Mouse (Mus musculus) neural tube, embryonic 11.5 days (tissue): ENCODE results near the gene Olfr113. TPM values are rescaled to one million over a fixed set of nuclear protein-coding genes. Genes with fewer than 3 reads are reported as not detected.
"Not testable (repeated sequence)": the region's sequence is repeated elsewhere in the genome, so short reads cannot be mapped to it uniquely, and the experiment has no call there.

ENCODE experiments used
- ATAC-seq: fragments of 200-750 bp; cut with Nextera tagmentation; 2 replicates; pipeline ENCODE4 v1.8.0; 2017; ENCODE audit warnings: moderate number of reproducible peaks, mild to moderate bottlenecking, moderate TSS enrichment, moderate library complexity; ENCODE audit not compliant: insufficient read depth, low FRiP score, low TSS enrichment
- DNase-seq: peaks from one replicate; pipeline ENCODE4 v3.0.0-alpha.2; 2015; ENCODE audit warnings: low spot score
- H3K27ac ChIP-seq: fragments of 300-500 bp; sonication (generic); 2 replicates; pipeline ENCODE4 v1.5.1; 2014; ENCODE audit warnings: low read depth, mild to moderate bottlenecking, low read length
- H3K27me3 ChIP-seq: fragments of 300-500 bp; sonication (generic); 2 replicates; pipeline ENCODE4 v1.6.1; 2014; ENCODE audit warnings: mild to moderate bottlenecking, low read length, mixed read lengths; ENCODE audit not compliant: control insufficient read depth, insufficient read depth
- H3K36me3 ChIP-seq: fragments of 300-500 bp; sonication (generic); 2 replicates; pipeline ENCODE4 v1.6.1; 2014; ENCODE audit warnings: mild to moderate bottlenecking, low read length, moderate library complexity, mixed read lengths; ENCODE audit not compliant: control insufficient read depth, insufficient read depth
- H3K4me1 ChIP-seq: fragments of 300-500 bp; sonication (generic); 2 replicates; pipeline ENCODE4 v1.6.1; 2014; ENCODE audit warnings: low read length, mixed read lengths; ENCODE audit not compliant: control insufficient read depth, insufficient read depth
- H3K4me2 ChIP-seq: fragments of 300-500 bp; sonication (generic); 2 replicates; pipeline ENCODE4 v1.6.1; 2014; ENCODE audit warnings: low read depth, mild to moderate bottlenecking, moderate library complexity
- H3K4me3 ChIP-seq: fragments of 300-500 bp; sonication (generic); 2 replicates; pipeline ENCODE4 v1.5.1; 2014; ENCODE audit warnings: low read depth, low read length
- H3K9ac ChIP-seq: fragments of 300-500 bp; sonication (generic); 2 replicates; pipeline ENCODE4 v1.6.1; 2014; ENCODE audit warnings: mild to moderate bottlenecking, low read length
- H3K9me3 ChIP-seq: fragments of 300-500 bp; sonication (generic); 2 replicates; pipeline ENCODE4 v1.6.1; 2016; ENCODE audit warnings: low read length; ENCODE audit not compliant: control insufficient read depth
- WGBS: fragments of 180-500 bp; shearing (Covaris S2); extraction: QIAGEN DNeasy Blood & Tissue Kit; methylation state at CpG from one replicate; pipeline ENCODE4 v1.1.7; 2014; 5-methylcytosine and 5-hydroxymethylcytosine counted together
- polyA plus RNA-seq: library from polyadenylated mRNA; unstranded; fragments of >200 nt; fragmentation: Nextera tagmentation; extraction: Ambion mirVana; gene quantifications from 2 replicates; pipeline ENCODE4 v1.2.1, GENCODE M21; 2014

Gene Olfr113
- not detected in 2 replicates for polyA plus RNA-seq

DNA sequence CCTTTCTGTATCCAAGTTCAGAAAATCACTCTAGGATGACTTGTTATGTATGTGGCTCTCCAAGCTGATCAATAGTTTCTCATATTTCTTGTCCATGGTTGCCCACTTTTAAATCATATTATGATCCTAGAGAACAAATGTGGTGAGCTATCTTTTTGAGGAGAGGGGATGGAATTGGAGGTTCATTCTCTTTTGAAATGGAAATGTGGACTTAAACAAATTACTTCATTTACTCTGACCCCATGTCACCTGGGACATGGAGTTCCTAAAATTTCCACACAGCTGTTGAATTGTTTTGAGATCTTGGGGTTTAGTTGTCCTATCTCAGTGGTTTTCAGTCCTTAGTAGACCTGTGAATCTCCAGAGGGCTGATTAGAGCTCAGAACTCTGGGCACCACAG is at the start of gene Olfr113:
Olfr113 (minus strand) TSS at position 101 of the 400 bp plus-strand sequence.
- H3K9me3 ChIP-seq, result no peaks in the 10 kb centered on the region
- H3K27ac ChIP-seq, result no peak within 1 kb of the TSS
- ATAC-seq, result no peak
- no peaks in the 10 kb centered on the region for H3K4me1 ChIP-seq
- H3K36me3 ChIP-seq, result no peaks in the 10 kb centered on the region
- no peaks in the 10 kb centered on the region for H3K27me3 ChIP-seq
- DNase-seq, result no peak
- no peak within 1 kb of the TSS for H3K9ac ChIP-seq
- H3K4me3 ChIP-seq, result no peak within 1 kb of the TSS
- no peak within 1 kb of the TSS for H3K4me2 ChIP-seq

DNA sequence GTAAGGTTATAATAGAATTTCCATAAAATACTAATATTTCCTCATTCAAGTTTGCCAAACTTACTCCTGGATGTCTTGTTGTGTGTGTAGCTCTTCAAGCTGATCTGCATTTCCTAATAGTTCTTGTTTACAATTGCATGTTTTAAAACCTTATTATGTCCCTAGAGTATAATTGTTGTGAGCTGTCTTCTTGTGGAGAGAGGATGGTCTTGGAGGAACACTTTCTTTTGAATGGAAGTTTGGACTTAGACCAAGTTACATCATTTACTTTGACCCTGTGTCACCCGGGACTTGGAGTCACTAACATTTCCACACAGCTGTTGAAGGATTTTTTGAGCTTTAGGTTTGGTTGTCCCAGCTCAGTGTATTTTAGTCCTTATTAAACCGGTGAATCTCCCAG is 49.5 kb upstream of the Olfr113 start, which contains the start of the genes Olfr115 and Olfr116:
Olfr115 (minus strand) TSS at position 101 of the 400 bp plus-strand sequence.
Olfr116 (minus strand) TSS at position 191 of the 400 bp plus-strand sequence.
- H3K9ac ChIP-seq, result no peak within 1 kb of the TSS
- H3K4me2 ChIP-seq, result no peak within 1 kb of the TSS
- 0 out of 2 replicates have a peak, but pooled peaks cover 4% of the 10 kb centered on the region for H3K9me3 ChIP-seq
- no peak within 1 kb of the TSS for H3K27ac ChIP-seq
- H3K4me3 ChIP-seq, result no peak within 1 kb of the TSS
- no peaks in the 10 kb centered on the region for H3K27me3 ChIP-seq
- 86% methylated on average over 2 of the region's 2 CpGs for WGBS
- no peaks in the 10 kb centered on the region for H3K4me1 ChIP-seq
- DNase-seq (no peak), ATAC-seq (no peak)
- H3K36me3 ChIP-seq, result no peaks in the 10 kb centered on the region

DNA sequence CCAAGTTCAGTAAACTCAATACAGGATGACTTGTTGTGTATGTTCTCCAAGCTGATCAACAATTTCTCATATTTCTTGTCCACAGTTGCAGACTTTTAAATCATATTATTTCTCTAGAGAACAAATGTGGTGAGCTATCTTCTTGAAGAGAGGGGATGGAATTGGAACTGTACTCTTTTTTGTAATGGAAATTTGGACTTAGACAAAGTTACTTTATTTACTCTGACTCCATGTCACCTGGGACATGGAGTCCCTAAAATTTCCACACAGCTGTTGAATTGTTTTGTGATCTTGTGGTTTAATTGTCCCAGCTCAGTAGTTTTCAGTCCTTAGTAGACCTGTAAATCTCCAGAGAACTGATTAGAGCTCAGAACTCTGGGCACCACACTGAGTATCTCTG is 15.2 kb upstream of the Olfr113 start, which contains the start of gene Olfr114:
Olfr114 (minus strand) TSS at position 101 of the 400 bp plus-strand sequence.
- Histone ChIP-seq H3K4me3 (no peak within 1 kb of the TSS), H3K4me2 (no peak within 1 kb of the TSS), H3K36me3 (no peaks in the 10 kb centered on the region), H3K27me3 (no peaks in the 10 kb centered on the region), H3K4me1 (no peaks in the 10 kb centered on the region), H3K27ac (no peak within 1 kb of the TSS), H3K9ac (no peak within 1 kb of the TSS), H3K9me3 (no peaks in the 10 kb centered on the region)
- no peak for ATAC-seq
- DNase-seq, result no peak

DNA sequence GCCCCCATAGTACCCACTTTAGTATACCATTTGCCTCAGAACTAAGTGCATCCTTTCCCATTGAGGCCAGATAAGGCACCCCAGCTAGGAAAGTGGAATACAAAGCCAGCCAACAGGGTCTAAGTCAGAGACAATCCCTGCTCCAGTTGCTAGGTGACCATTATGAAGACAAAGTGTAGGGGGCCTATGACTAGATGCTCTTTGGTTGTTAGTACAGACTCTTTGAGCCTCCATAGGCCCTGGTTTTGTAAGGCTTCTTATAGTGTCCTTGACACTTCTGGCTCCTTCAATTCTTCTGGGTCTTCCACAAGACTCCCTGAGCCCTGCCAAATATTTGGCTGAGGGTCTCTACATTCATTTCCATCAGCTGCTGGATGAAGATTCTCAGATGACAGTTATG is 8.1 kb downstream of the Olfr113 start, which contains the start of gene Olfr112:
Olfr112 (minus strand) TSS at position 101 of the 400 bp plus-strand sequence.
- ATAC-seq (no peak), DNase-seq (no peak)
- Histone ChIP-seq H3K4me2 (no peak within 1 kb of the TSS), H3K9me3 (no peaks in the 10 kb centered on the region), H3K9ac (no peak within 1 kb of the TSS), H3K27ac (no peak within 1 kb of the TSS), H3K4me3 (no peak within 1 kb of the TSS), H3K27me3 (no peaks in the 10 kb centered on the region), H3K4me1 (no peaks in the 10 kb centered on the region), H3K36me3 (no peaks in the 10 kb centered on the region)

DNA sequence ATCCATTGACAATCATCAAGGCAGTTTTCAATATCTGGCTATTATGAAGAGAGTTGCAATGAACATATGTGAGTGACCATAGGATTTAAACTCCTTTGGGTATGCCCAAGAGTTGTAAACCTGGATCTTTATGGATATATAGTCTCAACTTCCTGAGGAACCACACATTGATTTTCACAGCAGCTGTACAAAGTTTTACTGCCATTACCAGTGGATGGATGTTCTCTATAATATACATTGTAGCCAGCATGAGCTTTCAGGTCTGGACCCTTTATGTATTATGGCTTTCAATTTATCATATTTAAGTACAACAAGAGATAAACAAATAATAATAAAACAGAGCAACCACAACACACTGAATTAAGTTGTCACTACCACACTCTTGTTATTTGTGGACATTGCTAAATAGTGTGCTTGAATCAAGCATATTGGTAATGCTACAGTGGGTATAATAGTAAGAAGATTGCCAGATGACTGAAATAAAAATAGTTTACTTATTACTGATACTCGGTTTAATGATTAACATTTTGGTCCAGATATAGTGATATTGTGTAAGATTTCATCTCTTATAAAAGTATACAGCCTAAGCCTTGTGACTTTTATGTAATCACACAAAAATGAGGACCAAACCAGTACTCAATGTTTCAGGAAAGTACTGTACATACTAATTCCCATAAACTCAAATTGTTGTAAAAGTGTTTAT is 18.4 kb downstream of the Olfr113 start:
- Histone ChIP-seq H3K27ac (no peak overlapping the region), H3K4me2 (no peak overlapping the region), H3K9ac (no peak overlapping the region), H3K36me3 (no peaks in the 10 kb centered on the region), H3K27me3 (no peaks in the 10 kb centered on the region), H3K4me3 (no peak overlapping the region), H3K4me1 (no peaks in the 10 kb centered on the region), H3K9me3 (no peaks in the 10 kb centered on the region)
- DNase-seq (no peak), ATAC-seq (no peak)
- 65% methylated on average over 1 of the region's 1 CpGs for WGBS

DNA sequence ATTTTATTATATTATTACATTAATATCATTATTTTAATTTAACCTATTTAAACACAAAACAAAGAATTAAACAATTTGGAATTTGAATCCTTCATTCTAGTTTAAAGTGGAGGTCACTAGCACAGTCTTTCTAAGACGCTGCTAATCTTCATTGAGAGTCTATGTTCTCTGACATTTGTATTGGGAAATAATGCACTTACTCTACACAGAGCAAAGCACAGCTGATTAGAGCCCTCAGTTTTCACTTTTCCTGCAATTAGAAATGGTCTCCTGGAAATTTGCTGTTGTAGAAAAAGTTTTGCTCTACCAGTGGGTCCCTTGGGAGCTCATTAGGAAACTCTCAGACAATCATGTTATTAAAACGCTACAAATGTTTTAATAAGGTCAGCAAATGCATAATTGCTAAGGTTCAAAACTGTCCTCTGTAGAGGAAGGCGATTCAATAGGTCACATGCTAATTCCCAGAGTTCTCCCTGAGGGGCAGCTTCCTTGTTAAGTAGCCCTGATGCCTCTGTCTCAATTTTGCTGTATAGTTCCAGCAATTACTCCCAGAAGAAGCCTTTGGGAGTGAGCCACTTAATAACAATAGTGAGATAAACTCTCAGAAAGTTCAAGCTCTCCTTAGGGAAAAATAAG is 33.5 kb downstream of the Olfr113 start:
- ATAC-seq, result no peak

DNA sequence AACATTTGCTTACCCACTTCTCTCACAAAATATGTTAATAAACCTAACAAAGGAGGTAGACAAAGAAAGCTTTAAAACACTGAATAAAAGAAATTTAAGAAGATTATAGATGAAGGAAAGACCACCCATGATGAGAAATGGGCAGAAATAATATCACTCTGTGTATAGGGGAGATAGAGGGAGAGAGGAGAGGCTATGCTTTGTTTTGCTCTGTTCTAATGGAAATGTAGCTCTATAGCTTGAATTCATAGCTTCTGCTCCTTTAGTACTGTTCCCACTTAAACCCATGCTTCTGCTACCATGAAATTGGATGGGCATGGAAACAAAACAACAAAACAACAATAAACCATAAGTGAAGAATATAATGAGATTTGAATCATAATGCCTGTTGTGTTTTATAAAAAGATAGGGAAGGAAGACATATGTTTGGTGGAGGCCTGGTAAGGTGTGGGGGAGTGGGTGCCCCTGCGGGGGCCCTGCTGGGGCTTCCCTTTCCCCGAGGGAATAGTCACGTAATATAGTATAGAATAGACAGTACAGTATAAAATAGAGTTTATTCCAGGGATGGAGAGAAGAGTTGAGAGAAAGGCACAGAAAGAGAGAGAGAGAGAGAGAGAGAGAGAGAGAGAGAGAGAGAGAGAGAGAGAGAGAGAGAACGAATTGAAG is 35.9 kb downstream of the Olfr113 start:
- Histone ChIP-seq H3K9ac (no peak overlapping the region), H3K27ac (no peak overlapping the region)
- no peak for ATAC-seq

More for the DNA sequence above, 33.5 kb downstream of the Olfr113 start:
- no peak overlapping the region for H3K9ac ChIP-seq
- no peaks in the 10 kb centered on the region for H3K4me1 ChIP-seq
- no peak for DNase-seq
- H3K4me2 ChIP-seq, result no peak overlapping the region
- no peaks in the 10 kb centered on the region for H3K36me3 ChIP-seq
- WGBS, result 76% methylated on average over 3 of the region's 3 CpGs
- no peaks in the 10 kb centered on the region for H3K27me3 ChIP-seq
- no peak overlapping the region for H3K4me3 ChIP-seq
- H3K27ac ChIP-seq, result no peak overlapping the region
- H3K9me3 ChIP-seq, result no peaks in the 10 kb centered on the region

DNA sequence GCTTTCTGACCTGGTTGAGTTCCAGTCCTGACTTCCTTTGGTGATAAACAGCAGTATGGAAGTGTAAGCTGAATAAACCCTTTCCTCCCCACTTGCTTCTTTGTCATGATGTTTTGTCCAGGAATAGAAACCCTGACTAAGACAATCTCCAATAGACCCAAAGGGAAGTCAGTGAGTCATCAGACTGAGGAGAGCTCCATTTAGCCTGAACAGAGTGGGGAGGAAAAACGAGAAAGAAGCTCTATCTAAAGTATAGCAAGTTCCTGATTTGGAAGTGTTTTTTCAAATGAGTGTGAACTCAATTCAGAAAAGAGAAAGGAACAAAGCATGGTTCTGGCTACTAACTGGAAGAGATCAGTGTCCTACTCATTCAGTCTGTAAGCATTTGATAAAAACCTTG is 39.0 kb downstream of the Olfr113 start:
- ATAC-seq, H3K27ac ChIP-seq, H3K4me3 ChIP-seq, H3K4me1 ChIP-seq, H3K27me3 ChIP-seq, DNase-seq, H3K36me3 ChIP-seq, H3K9ac ChIP-seq, H3K4me2 ChIP-seq, H3K9me3 ChIP-seq: not testable (repeated sequence)
- WGBS, result 68% methylated on average over 1 of the region's 1 CpGs

More for the DNA sequence above, 35.9 kb downstream of the Olfr113 start:
- WGBS, result 90% methylated on average over 3 of the region's 4 CpGs
- H3K9me3 ChIP-seq, result no peaks in the 10 kb centered on the region
- DNase-seq, result no peak
- no peaks in the 10 kb centered on the region for H3K36me3 ChIP-seq
- no peaks in the 10 kb centered on the region for H3K27me3 ChIP-seq
- no peaks in the 10 kb centered on the region for H3K4me1 ChIP-seq
- H3K4me2 ChIP-seq, result no peak overlapping the region
- no peak overlapping the region for H3K4me3 ChIP-seq
